Mouse (Mus musculus) liver, embryonic 11.5 days (tissue): Measurements from ENCODE around the gene Golga7b. TPM values are rescaled to one million over a fixed set of nuclear protein-coding genes. Genes with fewer than 3 reads are reported as not detected.

Source experiments
- ATAC-seq: fragments of 200-750 bp; cut with Nextera tagmentation; replicated peaks from 2 replicates; pipeline ENCODE4 v1.8.0; 2017; ENCODE audit warnings: moderate number of reproducible peaks, mild to moderate bottlenecking, moderate TSS enrichment, moderate library complexity; ENCODE audit not compliant: low FRiP score
- DNase-seq: peaks from one replicate; pipeline ENCODE4 v3.0.0-alpha.2; 2017; ENCODE audit warnings: low spot score
- H3K27ac ChIP-seq: fragments of 300-500 bp; sonication (generic); 2 replicates; pipeline ENCODE4 v1.5.1; 2014; ENCODE audit warnings: mild to moderate bottlenecking, low read depth, low read length, control low read depth
- H3K27me3 ChIP-seq: fragments of 300-500 bp; sonication (generic); replicated peaks from 2 replicates; pipeline ENCODE4 v1.6.1; 2014; ENCODE audit warnings: low read length, mixed read lengths; ENCODE audit not compliant: control insufficient read depth, insufficient read depth
- H3K36me3 ChIP-seq: fragments of 300-500 bp; sonication (generic); 2 replicates; pipeline ENCODE4 v1.6.1; 2014; ENCODE audit warnings: mild to moderate bottlenecking, low read length, moderate library complexity, mixed read lengths; ENCODE audit not compliant: control insufficient read depth, insufficient read depth
- H3K4me1 ChIP-seq: fragments of 300-500 bp; sonication (generic); replicated peaks from 2 replicates; pipeline ENCODE4 v1.6.1; 2014; ENCODE audit warnings: low read length, mixed read lengths; ENCODE audit not compliant: control insufficient read depth, insufficient read depth
- H3K4me2 ChIP-seq: fragments of 300-500 bp; sonication (generic); 2 replicates; pipeline ENCODE4 v1.6.1; 2014; ENCODE audit warnings: mild to moderate bottlenecking, control low read depth, moderate library complexity
- H3K4me3 ChIP-seq: fragments of 300-500 bp; sonication (generic); 2 replicates; pipeline ENCODE4 v1.5.1; 2014; ENCODE audit warnings: low read depth, low read length, control low read depth
- H3K9ac ChIP-seq: fragments of 300-500 bp; sonication (generic); 2 replicates; pipeline ENCODE4 v1.6.1; 2014; ENCODE audit warnings: low read depth, low read length, control low read depth
- H3K9me3 ChIP-seq: fragments of 300-500 bp; sonication (generic); 2 replicates; pipeline ENCODE4 v1.6.1; 2016; ENCODE audit warnings: low read length, inconsistent platforms, mixed read lengths; ENCODE audit not compliant: control insufficient read depth
- WGBS: fragments of 180-500 bp; shearing (Covaris S2); extraction: QIAGEN DNeasy Blood & Tissue Kit; methylation state at CpG from one replicate; pipeline ENCODE4 v1.1.7; 2014; 5-methylcytosine and 5-hydroxymethylcytosine counted together
- polyA plus RNA-seq: library from polyadenylated mRNA; unstranded; fragments of >200 nt; fragmentation: Nextera tagmentation; extraction: Ambion mirVana; gene quantifications from 2 replicates; pipeline ENCODE4 v1.2.1, GENCODE M21; 2014

Gene Golga7b
- polyA plus RNA-seq, 1 experiment from 2014 or later, result not detected

DNA sequence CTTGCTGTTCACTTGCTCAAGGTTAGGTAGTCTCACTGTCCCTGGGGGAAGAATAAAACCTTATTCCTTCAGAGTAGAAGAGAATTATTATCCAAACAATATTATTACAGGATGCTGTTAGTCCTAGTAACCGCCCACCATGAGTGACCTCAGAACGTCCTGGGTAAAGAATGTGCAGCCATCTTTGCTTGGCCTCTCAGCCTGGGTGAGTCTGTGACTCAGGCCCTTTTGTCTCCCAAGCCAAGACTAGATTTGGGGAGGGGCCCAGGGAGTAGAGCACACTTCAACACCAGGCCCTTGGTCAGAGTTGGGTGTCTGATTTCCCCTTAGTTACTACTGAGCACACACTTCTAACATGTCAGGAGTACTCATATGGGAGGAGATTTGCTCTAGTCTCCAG lies 32.8 kb upstream of the Golga7b start:
- no peaks in the 10 kb centered on the region for H3K9me3 ChIP-seq
- no peak overlapping the region for H3K27ac ChIP-seq
- H3K27me3 ChIP-seq, result no peaks in the 10 kb centered on the region
- ATAC-seq, result no peak
- WGBS, result 75% methylated on average over 2 of the region's 2 CpGs
- H3K9ac ChIP-seq, result no peak overlapping the region
- no peaks in the 10 kb centered on the region for H3K36me3 ChIP-seq
- no peak for DNase-seq
- H3K4me1 ChIP-seq, result no peaks in the 10 kb centered on the region
- H3K4me3 ChIP-seq, result no peak overlapping the region
- H3K4me2 ChIP-seq, result no peak overlapping the region

DNA sequence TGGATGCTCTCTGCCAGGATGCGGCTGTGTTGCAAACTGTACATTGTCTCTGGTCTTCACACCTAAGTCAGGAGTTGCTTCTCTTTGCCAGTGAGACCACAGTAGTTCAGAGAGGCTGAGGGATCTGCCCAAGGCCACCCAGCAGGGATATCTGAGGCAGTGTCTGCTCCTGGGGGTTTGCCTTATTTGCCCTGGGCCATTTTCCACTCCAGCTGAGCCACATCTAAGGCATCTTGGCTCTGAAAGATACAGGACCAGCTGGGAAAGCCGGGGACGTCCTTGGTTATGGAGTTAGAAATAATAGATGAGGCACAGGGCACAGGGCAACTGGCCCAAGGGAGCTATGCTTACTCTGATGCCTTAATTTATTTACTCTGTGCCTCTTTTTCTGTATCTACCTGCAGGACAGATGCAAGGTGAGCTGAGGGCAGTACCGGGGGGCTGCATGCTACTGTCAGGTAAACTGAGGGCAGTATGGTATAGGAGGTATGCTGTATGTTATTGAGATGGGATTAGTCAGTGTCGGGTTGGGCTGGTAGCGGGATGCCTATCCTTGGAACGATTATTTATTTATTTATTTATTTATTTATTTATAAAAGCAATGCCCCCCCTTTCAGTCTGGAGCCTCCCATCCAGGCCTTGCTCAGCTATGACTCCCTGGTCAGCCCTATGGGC lies 30.5 kb upstream of the Golga7b start:
- DNase-seq (no peak), ATAC-seq (no peak)
- no peaks in the 10 kb centered on the region for H3K27me3 ChIP-seq
- no peaks in the 10 kb centered on the region for H3K36me3 ChIP-seq
- no peaks in the 10 kb centered on the region for H3K4me1 ChIP-seq
- H3K4me3 ChIP-seq, result no peak overlapping the region
- H3K4me2 ChIP-seq, result no peak overlapping the region
- H3K9me3 ChIP-seq, result no peaks in the 10 kb centered on the region
- WGBS, result 65% methylated on average over 7 of the region's 7 CpGs
- H3K27ac ChIP-seq, result no peak overlapping the region
- no peak overlapping the region for H3K9ac ChIP-seq

DNA sequence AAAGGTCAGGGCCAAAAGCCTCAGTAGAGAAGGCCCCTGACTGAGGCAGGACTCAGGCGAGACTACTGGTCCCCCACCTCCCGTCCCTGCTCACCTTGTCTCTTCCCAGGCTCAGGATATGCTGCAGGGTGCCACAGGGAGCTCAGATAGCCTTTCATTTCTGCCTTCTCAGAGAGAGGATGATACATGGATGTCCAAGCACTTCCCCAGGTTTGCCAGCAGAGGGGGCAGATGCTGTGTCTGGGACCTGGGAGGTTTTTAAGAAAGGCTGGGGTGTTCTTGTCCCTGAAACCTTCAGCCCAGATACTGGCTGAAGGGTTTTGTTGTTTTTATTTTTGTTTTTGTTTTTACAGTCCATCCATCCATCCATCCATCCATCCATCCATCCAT lies 30.0 kb upstream of the Golga7b start:
- no peak for ATAC-seq

DNA sequence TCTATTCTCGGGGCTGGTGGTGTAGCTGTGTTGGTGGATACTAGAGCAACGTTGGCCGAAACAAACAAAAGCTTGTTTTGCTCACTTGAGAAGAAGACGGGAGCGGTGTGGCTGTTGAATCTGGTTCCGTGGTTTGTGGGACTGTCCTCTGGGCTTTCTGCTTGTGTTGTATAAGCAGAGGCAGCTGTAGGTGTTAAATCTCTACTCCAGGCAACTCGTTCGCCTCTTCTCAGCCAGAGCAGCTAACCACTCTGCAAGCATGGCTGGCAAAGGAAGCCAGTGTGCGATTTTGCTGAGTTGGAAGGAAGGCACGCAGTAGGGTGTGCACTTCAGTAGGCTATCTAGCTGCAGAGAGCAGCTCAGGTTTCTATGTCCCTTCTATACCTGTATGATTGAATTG lies 20.9 kb upstream of the Golga7b start:
- 72% methylated on average over 10 of the region's 10 CpGs for WGBS
- DNase-seq (no peak), ATAC-seq (no peak)
- no peak overlapping the region for H3K27ac ChIP-seq
- peaks cover 10% of the 10 kb centered on the region; the same call in 1 of the 2 replicates for H3K4me1 ChIP-seq
- no peaks in the 10 kb centered on the region; the same call in 1 of the 2 replicates for H3K27me3 ChIP-seq
- no peaks in the 10 kb centered on the region for H3K36me3 ChIP-seq
- no peak overlapping the region for H3K9ac ChIP-seq
- H3K4me2 ChIP-seq, result no peak overlapping the region
- H3K9me3 ChIP-seq, result no peaks in the 10 kb centered on the region
- no peak overlapping the region for H3K4me3 ChIP-seq

More for the DNA sequence above, 30.0 kb upstream of the Golga7b start:
- no peak overlapping the region for H3K4me2 ChIP-seq
- WGBS, result 6% methylated on average over 2 of the region's 2 CpGs
- H3K4me3 ChIP-seq, result no peak overlapping the region
- H3K9ac ChIP-seq, result no peak overlapping the region
- H3K27ac ChIP-seq, result no peak overlapping the region
- DNase-seq, result no peak
- H3K4me1 ChIP-seq, result no peaks in the 10 kb centered on the region
- no peaks in the 10 kb centered on the region for H3K27me3 ChIP-seq
- no peaks in the 10 kb centered on the region for H3K9me3 ChIP-seq
- H3K36me3 ChIP-seq, result no peaks in the 10 kb centered on the region

DNA sequence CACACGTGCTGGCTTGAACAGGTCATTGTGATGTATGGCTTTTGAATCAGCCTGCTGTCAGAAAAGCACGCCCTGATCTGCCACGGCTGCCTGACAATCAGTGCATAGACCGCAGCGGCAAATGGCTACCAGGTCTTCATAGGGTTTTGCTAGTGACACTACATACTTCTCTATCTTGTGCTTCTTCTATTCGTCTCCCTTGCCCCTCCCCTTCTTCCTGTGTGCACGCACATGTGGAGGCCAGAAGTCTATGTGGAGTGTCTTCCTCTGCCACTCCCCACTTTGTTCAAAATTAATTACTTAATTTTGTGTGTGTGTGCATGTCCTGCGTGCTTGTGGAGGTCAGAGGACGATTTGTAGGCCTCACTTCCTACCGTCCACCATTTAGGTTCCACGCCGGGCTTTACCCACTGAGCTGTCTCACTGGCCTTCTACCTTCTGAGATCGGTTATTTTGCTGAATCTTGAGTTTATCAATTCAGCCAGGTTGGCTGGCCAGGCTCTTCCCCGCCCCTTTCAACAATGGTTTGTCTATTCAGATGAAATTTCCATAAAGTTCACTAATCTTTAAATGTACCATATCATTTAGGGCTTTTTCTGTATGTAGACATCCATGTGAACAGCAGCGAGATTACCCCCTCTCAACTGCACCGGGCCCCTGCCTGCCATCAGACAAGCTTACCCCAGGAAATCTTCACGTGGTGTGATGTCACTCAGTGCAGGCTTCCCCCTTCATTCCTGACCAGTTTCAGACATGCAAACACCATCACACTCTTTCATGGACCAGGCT lies 17.7 kb upstream of the Golga7b start:
- Histone ChIP-seq H3K9me3 (no peaks in the 10 kb centered on the region), H3K27me3 (no peaks in the 10 kb centered on the region; the same call in none of the 2 replicates), H3K4me2 (peak overlapping the region; percentile 11; the same call in 1 of the 2 replicates), H3K4me3 (no peak overlapping the region), H3K9ac (no peak overlapping the region), H3K27ac (no peak overlapping the region), H3K36me3 (no peaks in the 10 kb centered on the region), H3K4me1 (peaks cover 10% of the 10 kb centered on the region; the same call in 1 of the 2 replicates)
- 68% methylated on average over 17 of the region's 17 CpGs for WGBS
- DNase-seq, result no peak
- ATAC-seq, result no peak; the same call in none of the 2 replicates

DNA sequence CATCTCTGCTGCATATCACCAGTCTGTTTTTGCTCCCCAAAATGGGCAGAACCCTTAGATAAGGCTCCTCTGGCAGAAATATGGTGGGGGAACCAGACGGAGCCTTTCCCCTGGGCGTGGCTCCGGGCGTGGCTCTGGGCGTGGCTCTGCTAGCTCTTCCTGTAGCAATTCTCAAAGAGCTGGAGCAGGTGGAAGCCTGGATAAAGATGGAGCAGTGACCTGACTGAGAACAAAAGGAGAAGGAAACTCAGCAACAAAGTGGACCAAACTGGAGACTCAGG lies 17.1 kb upstream of the Golga7b start:
- no peak overlapping the region for H3K9ac ChIP-seq
- peak overlapping the region; percentile 11; the same call in 1 of the 2 replicates for H3K4me2 ChIP-seq
- no peaks in the 10 kb centered on the region for H3K36me3 ChIP-seq
- H3K27me3 ChIP-seq, result no peaks in the 10 kb centered on the region; the same call in none of the 2 replicates
- ATAC-seq, result peak; percentile 61; the same call in 1 of the 2 replicates
- no peaks in the 10 kb centered on the region for H3K9me3 ChIP-seq
- no peak for DNase-seq
- H3K27ac ChIP-seq, result no peak overlapping the region
- peaks cover 10% of the 10 kb centered on the region; the same call in 1 of the 2 replicates for H3K4me1 ChIP-seq
- WGBS, result 42% methylated on average over 5 of the region's 5 CpGs
- H3K4me3 ChIP-seq, result no peak overlapping the region

DNA sequence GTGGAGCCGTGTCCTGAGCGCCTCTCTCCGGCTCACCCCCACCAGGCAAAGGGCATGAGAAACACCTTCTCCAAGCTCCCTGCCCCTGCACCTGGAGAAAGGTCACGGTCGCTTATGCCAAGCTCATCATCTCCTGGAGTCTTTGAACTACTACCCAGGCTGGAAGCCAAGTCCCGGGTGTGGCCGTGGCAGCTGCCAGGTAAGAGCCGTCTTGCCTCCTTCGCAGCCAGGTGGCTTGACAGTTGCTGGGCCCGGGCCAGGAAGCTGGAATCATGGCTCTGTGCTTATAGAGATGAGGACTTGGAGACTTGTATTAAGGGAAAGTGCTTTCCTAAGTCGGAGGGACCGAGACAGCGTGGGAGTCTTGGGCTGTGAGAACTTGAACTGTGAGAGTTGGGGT lies 16.4 kb upstream of the Golga7b start:
- Histone ChIP-seq H3K9me3 (no peaks in the 10 kb centered on the region), H3K9ac (no peak overlapping the region), H3K27ac (no peak overlapping the region), H3K4me2 (no peak overlapping the region), H3K4me3 (no peak overlapping the region), H3K27me3 (no peaks in the 10 kb centered on the region; the same call in 1 of the 2 replicates), H3K4me1 (peaks cover 10% of the 10 kb centered on the region; the same call in 1 of the 2 replicates), H3K36me3 (no peaks in the 10 kb centered on the region)
- DNase-seq, result no peak
- ATAC-seq, result no peak
- 86% methylated on average over 13 of the region's 13 CpGs for WGBS

DNA sequence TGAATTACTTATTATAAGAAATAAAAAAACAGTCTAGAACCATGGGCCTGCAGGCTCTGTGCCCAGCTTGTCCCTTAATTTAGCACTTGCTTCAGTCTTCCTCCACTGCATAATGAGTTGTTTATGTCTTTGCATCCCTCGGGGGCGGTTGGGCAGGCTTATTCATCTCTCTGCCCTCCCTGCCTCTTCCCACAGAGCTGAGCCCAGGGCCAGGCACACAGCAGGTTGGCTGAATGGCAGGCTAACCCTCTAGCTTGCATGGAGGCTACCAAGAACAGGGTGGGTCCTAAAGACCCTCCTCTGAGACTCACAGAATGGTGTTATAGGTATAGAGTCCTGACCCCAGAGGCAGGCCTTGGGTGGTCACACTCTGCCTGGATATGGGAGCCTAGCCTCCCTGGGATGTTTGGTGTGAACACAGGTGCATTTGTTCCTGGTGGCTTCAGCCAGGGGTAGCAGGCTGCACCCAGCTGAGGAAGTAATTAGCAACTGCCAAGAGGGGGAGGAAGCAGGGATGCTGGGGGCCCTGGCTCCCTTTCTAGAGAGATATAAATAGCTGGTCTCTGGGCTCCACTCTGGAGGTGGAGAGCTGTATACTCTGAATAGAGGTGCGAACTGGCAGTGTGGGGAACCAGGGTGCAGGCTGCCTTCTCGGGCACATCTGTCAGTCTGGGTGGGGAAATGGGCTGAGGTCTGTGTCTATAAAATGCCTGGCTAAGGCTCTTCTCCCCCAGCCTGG lies 9.6 kb upstream of the Golga7b start:
- DNase-seq (no peak), ATAC-seq (no peak)
- Histone ChIP-seq H3K27me3 (peaks cover 4% of the 10 kb centered on the region; the same call in 1 of the 2 replicates), H3K9ac (no peak overlapping the region), H3K27ac (no peak overlapping the region), H3K36me3 (no peaks in the 10 kb centered on the region), H3K4me2 (no peak overlapping the region), H3K4me3 (no peak overlapping the region), H3K9me3 (no peaks in the 10 kb centered on the region), H3K4me1 (no peaks in the 10 kb centered on the region)
- WGBS, result 29% methylated on average over 4 of the region's 4 CpGs
